Mouse (Mus musculus): ENCODE results near the gene Gfm1.

- TF ChIP-seq CTCF (IDR thresholded peaks at IDR 0.05; ENCODE audit: insufficient read depth, low read length), result no peak
- TF ChIP-seq POLR2A (IDR thresholded peaks at IDR 0.05; ENCODE audit: borderline replicate concordance, extremely low read depth, low read depth, low read length), result no peak
Measured at GRCm38 (mm10) chr3:67496310-67496709, 66.4 kb downstream of the Gfm1 start.
